Mouse (Mus musculus) G1E (cell line): ENCODE results near the gene Acad12.
A peak's percentile ranks its signal among the peaks of the same experiment; 100 is the strongest.

Experiments used
- CTCF ChIP-seq: IDR thresholded peaks from 2 replicates; pipeline ENCODE4 v1.5.1; 2012; ENCODE audit warnings: low read depth, low read length, inconsistent platforms, mixed read lengths
- POLR2AphosphoS5 ChIP-seq: IDR thresholded peaks from 2 replicates; pipeline ENCODE4 v1.6.1; 2012; ENCODE audit warnings: low read depth, low read length, inconsistent platforms; ENCODE audit not compliant: insufficient replicate concordance

- TF ChIP-seq CTCF: peak; percentile 84
- no peak for TF ChIP-seq POLR2AphosphoS5
Measured at GRCm38 (mm10) chr5:121601547-121602299, 17.0 kb downstream of the Acad12 start.
